Mouse (Mus musculus) midbrain, postnatal 0 days (tissue): ENCODE results near the gene Cdk17. TPM values are rescaled to one million over a fixed set of nuclear protein-coding genes. Genes with fewer than 3 reads are reported as not detected.

Experiments
- ATAC-seq: fragments of 200-750 bp; cut with Nextera tagmentation; 2 replicates; pipeline ENCODE4 v1.8.0; 2017; ENCODE audit warnings: moderate number of reproducible peaks, mild to moderate bottlenecking, moderate TSS enrichment, moderate library complexity; ENCODE audit not compliant: low FRiP score
- DNase-seq: peaks from one replicate; pipeline ENCODE4 v3.0.0-alpha.2; 2015; ENCODE audit warnings: low spot score
- H3K27ac ChIP-seq: fragments of 300-500 bp; sonication (generic); 2 replicates; pipeline ENCODE4 v1.5.1; 2014; ENCODE audit warnings: low read depth, mild to moderate bottlenecking, low read length, mixed read lengths
- H3K27me3 ChIP-seq: fragments of 300-500 bp; sonication (generic); 2 replicates; pipeline ENCODE4 v1.6.1; 2014; ENCODE audit warnings: low read length, control low read depth, mixed read lengths; ENCODE audit not compliant: insufficient read depth
- H3K36me3 ChIP-seq: fragments of 300-500 bp; sonication (generic); 2 replicates; pipeline ENCODE4 v1.6.1; 2014; ENCODE audit warnings: low read length, control low read depth, mixed read lengths; ENCODE audit not compliant: insufficient read depth
- H3K4me1 ChIP-seq: fragments of 300-500 bp; sonication (generic); 2 replicates; pipeline ENCODE4 v1.6.1; 2014; ENCODE audit warnings: mild to moderate bottlenecking, control low read depth, antibody characterized with exemption, low read length, mixed read lengths; ENCODE audit not compliant: insufficient read depth
- H3K4me2 ChIP-seq: fragments of 300-500 bp; sonication (generic); 2 replicates; pipeline ENCODE4 v1.6.1; 2014; ENCODE audit warnings: low read depth, mild to moderate bottlenecking, low read length, mixed read lengths; ENCODE audit not compliant: poor library complexity, severe bottlenecking
- H3K4me3 ChIP-seq: fragments of 300-500 bp; sonication (generic); 2 replicates; pipeline ENCODE4 v1.5.1; 2014; ENCODE audit warnings: low read depth, mild to moderate bottlenecking, low read length, moderate library complexity
- H3K9ac ChIP-seq: fragments of 300-500 bp; sonication (generic); replicated peaks from 2 replicates; pipeline ENCODE4 v1.6.1; 2014; ENCODE audit warnings: mild to moderate bottlenecking, low read length, moderate library complexity, mixed read lengths; ENCODE audit not compliant: poor library complexity, severe bottlenecking
- H3K9me3 ChIP-seq: fragments of 300-500 bp; sonication (generic); 2 replicates; pipeline ENCODE4 v1.6.1; 2016; ENCODE audit warnings: low read length, control low read depth
- CTCF ChIP-seq: IDR thresholded peaks from 2 replicates; pipeline ENCODE4 v1.5.1; 2016; ENCODE audit warnings: antibody characterized with exemption, mild to moderate bottlenecking
- WGBS: fragments of 180-500 bp; shearing (Covaris S2); extraction: QIAGEN DNeasy Blood & Tissue Kit; methylation state at CpG from one replicate; pipeline ENCODE4 v1.1.7; 2014; 5-methylcytosine and 5-hydroxymethylcytosine counted together
- polyA plus RNA-seq: library from polyadenylated mRNA; unstranded; fragments of >200 nt; fragmentation: Nextera tagmentation; extraction: Ambion mirVana; gene quantifications from 2 replicates; pipeline ENCODE4 v1.2.1, GENCODE M21; 2015
- total RNA-seq: library from RNA; depleted of rRNA; stranded (reverse); fragments of >200 nt; gene quantifications from 2 replicates; pipeline ENCODE4 v1.2.3, GENCODE M21; 2014

The Cdk17 gene
- total and polyA plus RNA-seq, 2 experiments from 2014 or later = 34.3 to 91.1 TPM

- Histone ChIP-seq H3K4me2 (no peak overlapping the region), H3K9me3 (no peaks in the 10 kb centered on the region), H3K9ac (no peak overlapping the region), H3K4me1 (0 out of 2 replicates have a peak, but pooled peaks cover 4% of the 10 kb centered on the region), H3K4me3 (no peak overlapping the region), H3K36me3 (no peaks in the 10 kb centered on the region), H3K27me3 (no peaks in the 10 kb centered on the region), H3K27ac (no peak overlapping the region)
- no peak for ATAC-seq
- no peak for TF ChIP-seq CTCF
- 87% methylated on average over 12 of the region's 12 CpGs for WGBS
- no peak for DNase-seq
Measured at GRCm38 (mm10) chr10:93247422-93247821, 86.7 kb downstream of the Cdk17 start.

GRCm38 (mm10) chr10:93247902-93248301 is 87.2 kb downstream of the Cdk17 start:
- Histone ChIP-seq H3K9me3 (no peaks in the 10 kb centered on the region), H3K9ac (no peak overlapping the region), H3K4me2 (no peak overlapping the region), H3K27me3 (no peaks in the 10 kb centered on the region), H3K4me1 (0 out of 2 replicates have a peak, but pooled peaks cover 4% of the 10 kb centered on the region), H3K36me3 (no peaks in the 10 kb centered on the region), H3K4me3 (no peak overlapping the region), H3K27ac (no peak overlapping the region)
- WGBS = 56% methylated on average over 6 of the region's 6 CpGs
- no peak for DNase-seq
- no peak for TF ChIP-seq CTCF
- ATAC-seq = no peak

- Histone ChIP-seq H3K9ac (no peak overlapping the region), H3K4me1 (0 out of 2 replicates have a peak, but pooled peaks cover 4% of the 10 kb centered on the region), H3K27ac (no peak overlapping the region), H3K27me3 (no peaks in the 10 kb centered on the region), H3K36me3 (no peaks in the 10 kb centered on the region), H3K4me2 (no peak overlapping the region), H3K4me3 (no peak overlapping the region), H3K9me3 (no peaks in the 10 kb centered on the region)
- WGBS = 71% methylated on average over 8 of the region's 8 CpGs
- no peak for TF ChIP-seq CTCF
- ATAC-seq (no peak), DNase-seq (no peak)
Measured at GRCm38 (mm10) chr10:93248416-93248815, 87.7 kb downstream of the Cdk17 start.

DNA sequence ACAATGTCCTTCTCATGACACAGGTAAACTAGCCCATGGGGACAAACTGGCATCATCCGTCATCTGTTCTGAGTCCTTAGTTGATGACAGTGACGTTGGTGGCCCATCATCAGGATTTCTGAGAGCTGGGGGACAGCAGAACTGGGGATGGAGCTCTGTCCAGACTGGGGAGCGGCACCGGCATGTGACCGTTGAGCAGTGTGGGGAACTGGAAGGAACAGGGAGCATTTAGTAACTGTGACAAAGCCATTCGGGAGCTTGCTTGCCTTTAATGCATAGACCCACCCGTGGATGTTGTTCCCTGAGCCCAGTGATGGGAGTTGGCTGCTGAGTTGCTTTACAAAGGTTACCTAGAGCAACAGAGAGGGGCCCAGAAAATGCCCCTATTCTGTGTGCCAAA is 89.2 kb downstream of the Cdk17 start:
- Histone ChIP-seq H3K4me2 (no peak overlapping the region), H3K36me3 (no peaks in the 10 kb centered on the region), H3K9me3 (no peaks in the 10 kb centered on the region), H3K4me3 (no peak overlapping the region), H3K4me1 (0 out of 2 replicates have a peak, but pooled peaks cover 4% of the 10 kb centered on the region), H3K27ac (no peak overlapping the region), H3K27me3 (no peaks in the 10 kb centered on the region), H3K9ac (no peak overlapping the region)
- TF ChIP-seq CTCF = no peak
- ATAC-seq (peak; percentile 13; the same call in 1 of the 2 replicates), DNase-seq (no peak)
- 55% methylated on average over 7 of the region's 7 CpGs for WGBS

GRCm38 (mm10) chr10:93250436-93251317 is 90.0 kb downstream of the Cdk17 start:
- no peaks in the 10 kb centered on the region for H3K36me3 ChIP-seq
- peak overlapping the region; percentile 18; the same call in 1 of the 2 replicates for H3K27ac ChIP-seq
- no peaks in the 10 kb centered on the region for H3K27me3 ChIP-seq
- WGBS = 68% methylated on average over 24 of the region's 24 CpGs
- no peak overlapping the region for H3K4me2 ChIP-seq
- no peak for TF ChIP-seq CTCF
- H3K9me3 ChIP-seq = no peaks in the 10 kb centered on the region
- 0 out of 2 replicates have a peak, but pooled peaks cover 4% of the 10 kb centered on the region for H3K4me1 ChIP-seq
- DNase-seq (no peak), ATAC-seq (no peak)
- H3K9ac ChIP-seq = no peak overlapping the region
- H3K4me3 ChIP-seq = no peak overlapping the region

- Histone ChIP-seq H3K27ac (no peak overlapping the region), H3K4me3 (no peak overlapping the region), H3K9me3 (no peaks in the 10 kb centered on the region), H3K4me2 (no peak overlapping the region), H3K36me3 (no peaks in the 10 kb centered on the region), H3K4me1 (0 out of 2 replicates have a peak, but pooled peaks cover 4% of the 10 kb centered on the region), H3K27me3 (no peaks in the 10 kb centered on the region), H3K9ac (no peak overlapping the region)
- no peak for DNase-seq
- ATAC-seq = no peak
- 90% methylated on average over 8 of the region's 8 CpGs for WGBS
- no peak for TF ChIP-seq CTCF
Measured at GRCm38 (mm10) chr10:93251426-93251825, 90.8 kb downstream of the Cdk17 start.
